Mouse (Mus musculus) liver (tissue): Measurements from ENCODE around the gene Wfikkn2.
A peak's percentile ranks its signal among the peaks of the same experiment; 100 is the strongest.

Source experiments
- DNase-seq: peaks from one replicate; pipeline ENCODE4 v3.0.0-alpha.2; 2020; ENCODE audit warnings: mixed read lengths

Wfikkn2 gene

GRCm38 (mm10) chr11:94189579-94189978, 56.2 kb downstream of the Wfikkn2 start:
- DNase-seq, result peak; percentile 17
